Mouse (Mus musculus): ENCODE measurements around the gene Slc36a2.

DNA sequence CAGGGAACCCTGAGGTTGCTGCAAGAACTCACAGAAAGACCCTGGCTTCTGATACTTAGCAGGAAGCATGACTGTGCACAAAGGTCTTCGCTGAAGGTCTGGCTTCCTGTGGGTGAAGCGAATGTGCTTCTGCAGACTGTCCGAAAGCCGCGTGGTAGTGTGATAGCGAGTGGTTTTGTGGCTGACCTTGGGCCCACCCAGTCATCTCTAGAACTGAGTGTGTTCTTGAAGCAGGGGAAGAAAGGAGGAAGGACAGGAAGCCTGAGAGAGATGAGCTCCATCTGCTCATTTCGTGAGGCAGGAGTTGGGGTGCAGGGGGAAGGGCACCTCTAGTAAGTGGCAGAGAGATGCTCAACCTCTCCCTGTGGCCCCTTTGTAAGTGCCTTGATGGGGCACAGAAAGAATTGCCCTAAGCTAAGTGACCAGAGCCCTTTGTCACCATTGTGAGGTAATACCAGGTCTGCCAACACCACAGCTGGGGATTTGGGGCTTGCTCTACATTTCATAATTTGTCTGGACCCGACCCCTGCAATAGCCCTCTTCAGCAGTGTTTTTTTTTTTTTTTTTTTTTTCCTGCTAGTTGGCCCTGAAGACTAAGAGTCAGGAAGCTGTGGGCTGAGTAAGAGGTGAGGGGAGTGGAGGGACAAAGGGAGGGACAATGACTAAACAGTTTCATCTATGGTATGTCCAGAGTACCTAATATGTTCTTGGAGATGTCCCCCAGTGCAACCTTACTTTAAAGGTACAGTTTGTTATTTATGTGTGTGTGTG is 13.0 kb upstream of the Slc36a2 start:
- TF ChIP-seq GATA1 (IDR thresholded peaks at IDR 0.05; ENCODE audit: low read length) (no peak), TAL1 (IDR thresholded peaks at IDR 0.05; ENCODE audit: low read length) (no peak)
